Mouse (Mus musculus): ENCODE data around the gene Sipa1l3.

- TF ChIP-seq CTCF (IDR thresholded peaks at IDR 0.05; ENCODE audit: borderline replicate concordance, control insufficient read depth, extremely low read depth, insufficient read depth, low read length, poor library complexity) (no peak), POLR2A (IDR thresholded peaks at IDR 0.05; ENCODE audit: control insufficient read depth, extremely low read depth, insufficient read depth, low read length, poor library complexity) (no peak)
Observed at GRCm38 (mm10) chr7:29452991-29453741, 65.3 kb downstream of the Sipa1l3 start.

All from thymus, adult 2 months (tissue).